Mouse (Mus musculus) embryonic facial prominence, embryonic 10.5 days (tissue): Measurements from ENCODE around the gene Hist1h3b. TPM values are rescaled to one million over a fixed set of nuclear protein-coding genes. Genes with fewer than 3 reads are reported as not detected.
"Not testable (repeated sequence)": the region's sequence is repeated elsewhere in the genome, so short reads cannot be mapped to it uniquely, and the experiment has no call there.

Source experiments
- DNase-seq: peaks from one replicate; pipeline ENCODE4 v3.0.0-alpha.2; 2017; ENCODE audit warnings: low spot score
- H3K27ac ChIP-seq: fragments of 300-500 bp; sonication (generic); replicated peaks from 2 replicates; pipeline ENCODE4 v1.5.1; 2016; ENCODE audit warnings: mild to moderate bottlenecking
- H3K27me3 ChIP-seq: fragments of 300-500 bp; sonication (generic); replicated peaks from 2 replicates; pipeline ENCODE4 v1.6.1; 2016; ENCODE audit warnings: low read depth, mild to moderate bottlenecking; ENCODE audit not compliant: poor library complexity, severe bottlenecking
- H3K36me3 ChIP-seq: fragments of 300-500 bp; sonication (generic); replicated peaks from 2 replicates; pipeline ENCODE4 v1.6.1; 2016; ENCODE audit warnings: mild to moderate bottlenecking, moderate library complexity
- H3K4me1 ChIP-seq: fragments of 300-500 bp; sonication (generic); 2 replicates; pipeline ENCODE4 v1.6.1; 2016
- H3K4me3 ChIP-seq: fragments of 300-500 bp; sonication (generic); 2 replicates; pipeline ENCODE4 v1.5.1; 2016; ENCODE audit warnings: mild to moderate bottlenecking, moderate library complexity
- H3K9me3 ChIP-seq: fragments of 300-500 bp; sonication (generic); 2 replicates; pipeline ENCODE4 v1.6.1; 2016; ENCODE audit warnings: mild to moderate bottlenecking
- WGBS: fragments of 180-500 bp; shearing (Covaris S2); methylation state at CpG from one replicate; pipeline ENCODE4 v1.1.7; 2016; 5-methylcytosine and 5-hydroxymethylcytosine counted together
- polyA plus RNA-seq: library from polyadenylated mRNA; unstranded; fragments of >200 nt; fragmentation: Nextera tagmentation; extraction: Ambion mirVana; gene quantifications from 2 replicates; pipeline ENCODE4 v1.2.1, GENCODE M21; 2016

Hist1h3b gene
- polyA plus RNA-seq, 1 experiment from 2014 or later, result 9.5 TPM

GRCm38 (mm10) chr13:23749563-23750121 lies 2.4 kb upstream of the Hist1h3b start:
- H3K9me3 ChIP-seq, result no peaks in the 10 kb centered on the region
- 92% methylated on average over 5 of the region's 5 CpGs for WGBS
- H3K36me3 ChIP-seq, result no peaks in the 10 kb centered on the region
- DNase-seq, result no peak
- no peak overlapping the region for H3K4me3 ChIP-seq
- no peaks in the 10 kb centered on the region for H3K27me3 ChIP-seq
- H3K4me1 ChIP-seq, result peaks cover 21% of the 10 kb centered on the region
- peak overlapping the region; percentile 98 for H3K27ac ChIP-seq

GRCm38 (mm10) chr13:23750839-23751477 lies 1.1 kb upstream of the Hist1h3b start, which contains the start of gene Hist1h2ab:
Gene Hist1h2ab, plus strand, starts transcription at chr13:23751126.
- WGBS, result 1% methylated on average over 35 of the region's 47 CpGs
- peak within 1 kb of the TSS; percentile 58 for H3K4me3 ChIP-seq
- H3K36me3 ChIP-seq, H3K9me3 ChIP-seq, H3K27me3 ChIP-seq: not testable (repeated sequence)
- DNase-seq, result peak; percentile 83
- peak within 1 kb of the TSS; percentile 98 for H3K27ac ChIP-seq
- peaks cover 21% of the 10 kb centered on the region for H3K4me1 ChIP-seq

GRCm38 (mm10) chr13:23751478-23751956 lies 550 bp upstream of the Hist1h3b start:
- DNase-seq, result no peak
- Histone ChIP-seq H3K36me3 (no peaks in the 10 kb centered on the region), H3K27ac (peak overlapping the region; percentile 98), H3K4me1 (peaks cover 21% of the 10 kb centered on the region), H3K27me3 (no peaks in the 10 kb centered on the region), H3K9me3 (no peaks in the 10 kb centered on the region), H3K4me3 (peak overlapping the region; percentile 58)
- WGBS, result 1% methylated on average over 11 of the region's 11 CpGs

- Histone ChIP-seq H3K27ac (peak overlapping the region; percentile 91), H3K4me1 (peaks cover 21% of the 10 kb centered on the region), H3K27me3 (no peaks in the 10 kb centered on the region), H3K36me3 (no peaks in the 10 kb centered on the region), H3K9me3 (no peaks in the 10 kb centered on the region), H3K4me3 (peak overlapping the region; percentile 61)
- DNase-seq, result no peak
- 3% methylated on average over 6 of the region's 6 CpGs for WGBS
Observed at GRCm38 (mm10) chr13:23752742-23753172, 690 bp downstream of the Hist1h3b start.

- Histone ChIP-seq H3K36me3 (no peaks in the 10 kb centered on the region), H3K27ac (peak overlapping the region; percentile 91), H3K4me3 (peak overlapping the region; percentile 61), H3K4me1 (peaks cover 18% of the 10 kb centered on the region), H3K27me3 (no peaks in the 10 kb centered on the region), H3K9me3 (no peaks in the 10 kb centered on the region)
- no peak for DNase-seq
- WGBS, result 64% methylated on average over 4 of the region's 4 CpGs
Observed at GRCm38 (mm10) chr13:23753314-23754078, 1.4 kb downstream of the Hist1h3b start.

GRCm38 (mm10) chr13:23755000-23755399 lies 2.9 kb downstream of the Hist1h3b start:
- H3K4me1 ChIP-seq, result peaks cover 21% of the 10 kb centered on the region
- H3K36me3 ChIP-seq, result no peaks in the 10 kb centered on the region
- H3K9me3 ChIP-seq, result no peaks in the 10 kb centered on the region
- peak overlapping the region; percentile 85 for H3K27ac ChIP-seq
- no peak overlapping the region for H3K4me3 ChIP-seq
- DNase-seq, result no peak
- no peaks in the 10 kb centered on the region for H3K27me3 ChIP-seq

- under 1% methylated on average over 17 of the region's 22 CpGs for WGBS
- H3K27me3 ChIP-seq, result no peaks in the 10 kb centered on the region
- no peaks in the 10 kb centered on the region for H3K36me3 ChIP-seq
- H3K4me1 ChIP-seq, result peaks cover 27% of the 10 kb centered on the region
- H3K9me3 ChIP-seq, result no peaks in the 10 kb centered on the region
- peak within 1 kb of the TSS; percentile 60 for H3K4me3 ChIP-seq
- peak; percentile 91 for DNase-seq
- peak within 1 kb of the TSS; percentile 92 for H3K27ac ChIP-seq
Observed at GRCm38 (mm10) chr13:23756790-23757189, 4.7 kb downstream of the Hist1h3b start, which contains the start of gene Hist1h4b. Gene Hist1h4b, plus strand, starts transcription at chr13:23757013.

- Histone ChIP-seq H3K27me3 (no peaks in the 10 kb centered on the region), H3K4me1 (peaks cover 27% of the 10 kb centered on the region), H3K36me3 (no peaks in the 10 kb centered on the region), H3K9me3 (no peaks in the 10 kb centered on the region), H3K4me3 (peak overlapping the region; percentile 60), H3K27ac (peak overlapping the region; percentile 92)
- DNase-seq, result peak; percentile 75
- 1% methylated on average over 21 of the region's 23 CpGs for WGBS
Observed at GRCm38 (mm10) chr13:23757211-23757773, 5.2 kb downstream of the Hist1h3b start.

GRCm38 (mm10) chr13:23757921-23758320 lies 5.9 kb downstream of the Hist1h3b start:
- no peaks in the 10 kb centered on the region for H3K27me3 ChIP-seq
- H3K9me3 ChIP-seq, result no peaks in the 10 kb centered on the region
- H3K36me3 ChIP-seq, result no peaks in the 10 kb centered on the region
- H3K4me3 ChIP-seq, result peak overlapping the region; percentile 60
- H3K27ac ChIP-seq, result peak overlapping the region; percentile 92
- H3K4me1 ChIP-seq, result peaks cover 33% of the 10 kb centered on the region
- 48% methylated on average over 3 of the region's 3 CpGs for WGBS
- DNase-seq, result no peak

GRCm38 (mm10) chr13:23759251-23759771 lies 7.2 kb downstream of the Hist1h3b start:
- Histone ChIP-seq H3K36me3 (no peaks in the 10 kb centered on the region), H3K27ac (peak overlapping the region; percentile 92), H3K9me3 (no peaks in the 10 kb centered on the region), H3K27me3 (no peaks in the 10 kb centered on the region), H3K4me1 (peaks cover 40% of the 10 kb centered on the region), H3K4me3 (no peak overlapping the region)
- DNase-seq, result no peak
- WGBS, result 82% methylated on average over 3 of the region's 3 CpGs

GRCm38 (mm10) chr13:23759916-23760239 lies 7.8 kb downstream of the Hist1h3b start:
- no peaks in the 10 kb centered on the region for H3K36me3 ChIP-seq
- no peak for DNase-seq
- peak overlapping the region; percentile 70 for H3K4me3 ChIP-seq
- 65% methylated on average over 1 of the region's 1 CpGs for WGBS
- peaks cover 46% of the 10 kb centered on the region for H3K4me1 ChIP-seq
- H3K27me3 ChIP-seq, result no peaks in the 10 kb centered on the region
- H3K9me3 ChIP-seq, result no peaks in the 10 kb centered on the region
- H3K27ac ChIP-seq, result peak overlapping the region; percentile 92

GRCm38 (mm10) chr13:23760240-23760971 lies 8.3 kb downstream of the Hist1h3b start:
- WGBS, result 2% methylated on average over 23 of the region's 27 CpGs
- Histone ChIP-seq H3K36me3 (no peaks in the 10 kb centered on the region), H3K4me3 (peak overlapping the region; percentile 70), H3K9me3 (no peaks in the 10 kb centered on the region), H3K4me1 (peaks cover 46% of the 10 kb centered on the region), H3K27ac (peak overlapping the region; percentile 92), H3K27me3 (no peaks in the 10 kb centered on the region)
- DNase-seq, result peak; percentile 63
